Mouse (Mus musculus) spleen, adult 2 months (tissue): ENCODE data around the gene Cntnap4.

Experiments
- CTCF ChIP-seq: fragments of 200-500 bp; IDR thresholded peaks from 2 replicates; pipeline ENCODE4 v1.5.1; 2011; ENCODE audit warnings: mild to moderate bottlenecking, inconsistent platforms; ENCODE audit not compliant: insufficient read depth, insufficient read length, insufficient replicate concordance; ENCODE audit errors: extremely low read depth
- POLR2A ChIP-seq: fragments of 200-500 bp; IDR thresholded peaks from 2 replicates; pipeline ENCODE4 v1.6.1; 2011; ENCODE audit warnings: low read depth, low read length, inconsistent platforms

DNA sequence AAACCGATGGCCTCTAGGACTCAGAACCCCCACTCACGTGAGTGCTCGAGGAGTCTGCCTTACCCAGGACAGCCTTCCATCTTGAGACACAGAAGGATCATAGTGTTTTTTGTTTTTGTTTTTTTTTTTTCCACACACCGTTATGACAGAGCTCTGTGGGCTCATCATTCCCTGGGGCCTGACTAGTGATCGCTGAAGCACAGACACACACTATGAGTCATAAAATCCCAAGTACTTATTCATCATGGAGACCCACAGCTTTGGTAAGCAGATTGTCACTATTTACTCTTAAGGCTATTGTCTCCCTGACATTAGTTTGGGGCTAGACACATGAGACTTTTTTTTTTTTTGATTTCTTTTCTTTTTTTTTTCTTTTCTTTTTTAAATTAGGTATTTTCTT is 352.9 kb downstream of the Cntnap4 start:
- TF ChIP-seq CTCF (no peak), POLR2A (no peak)
